Comparison of ENCODE assay signal across 29 mouse cellular contexts in the genomic region with DNA sequence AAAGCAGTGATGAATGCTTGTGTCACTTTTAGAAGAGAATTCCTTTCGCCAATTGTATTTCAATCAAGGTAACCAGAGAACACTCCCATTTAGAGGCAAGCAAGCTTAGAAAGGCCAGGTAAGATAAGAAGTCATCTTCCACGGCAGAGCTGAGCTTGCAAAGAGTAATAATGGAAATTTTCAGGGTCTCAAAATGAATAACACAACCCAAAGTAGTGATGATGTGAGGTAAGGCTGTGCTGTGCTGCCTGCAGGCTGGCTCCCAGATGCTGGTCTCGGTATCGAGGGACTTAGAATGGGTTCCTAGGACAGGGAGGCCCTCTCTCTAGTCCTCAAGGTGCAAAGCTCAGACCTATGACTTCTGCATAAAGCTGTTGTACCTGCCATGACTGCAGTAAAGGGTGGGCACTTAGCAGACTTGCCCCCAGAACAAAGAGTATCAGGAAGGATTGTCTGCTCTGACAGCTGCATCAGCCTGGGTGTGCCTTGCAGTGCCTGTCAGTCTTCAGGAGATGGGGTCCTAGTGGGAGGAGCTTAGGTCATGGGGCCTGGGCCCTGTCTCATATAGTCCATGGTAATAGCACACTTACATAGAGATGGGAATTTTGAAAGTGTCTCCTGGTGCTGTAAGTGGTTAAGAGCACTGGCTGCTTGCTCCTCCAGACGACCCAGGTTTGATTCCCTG. TPM values are rescaled to one million over a fixed set of nuclear protein-coding genes. Genes with fewer than 3 reads are reported as not detected.
DNase-seq lines count a peak whose midpoint lies in the region; ATAC-seq and TF ChIP-seq lines count a peak whose summit lies in the region.
"Had no signal": no experiment of that assay in that cellular context is flagged by ENCODE, and none has a peak within 500 bp of the region (broad histone marks: within the 10 kb centered on the region; RNA-seq: fewer than 3 reads in every experiment).

No protein-coding gene starts in this region.

- no peak for TF ChIP-seq CTCF in ES-Bruce4 (IDR thresholded peaks at IDR 0.05; ENCODE audit: low read depth, low read length)

- 0 out of 2 replicates have a peak, but pooled peaks cover 2% of the 10 kb centered on the region for H3K4me1 ChIP-seq in midbrain, embryonic 11.5 days (ENCODE audit: control insufficient read depth, insufficient read depth, low read length)
- no peaks in the 10 kb centered on the region for H3K4me1 ChIP-seq in midbrain, embryonic 14.5 days (ENCODE audit: control insufficient read depth, insufficient read depth, low read length)
- H3K4me1 ChIP-seq in ES-Bruce4 (ENCODE audit: control insufficient read depth, insufficient read depth, low read length) = peaks cover 17% of the 10 kb centered on the region
- H3K4me1 ChIP-seq in ES-E14 (ENCODE audit: control insufficient read depth in 2 of 2, insufficient read depth in 2 of 2, low read length in 2 of 2, poor library complexity in 1 of 2) = peaks cover 14 to 25% of the 10 kb centered on the region in 2 experiments
- H3K4me1 ChIP-seq in limb, embryonic 10.5 days = peaks cover 11% of the 10 kb centered on the region
- H3K4me1 ChIP-seq: embryonic facial prominence, embryonic 12.5 days; forebrain, embryonic 13.5 days; forebrain, embryonic 15.5 days had no signal

- peak; percentile 54 for DNase-seq in midbrain, embryonic 11.5 days (ENCODE audit: low spot score, missing footprints)
- DNase-seq in midbrain, embryonic 14.5 days = no peak
- no peak for DNase-seq in ES-E14 (ENCODE audit: low read depth, low spot score)
- no peak for DNase-seq in limb, embryonic 10.5 days (ENCODE audit: low spot score)
- no peak for DNase-seq in Muller cell, postnatal 12 days (ENCODE audit: inconsistent ontology term)
- no peak for DNase-seq in right cerebral cortex, adult 18-20 months
- DNase-seq: adrenal gland, adult 2 months; adrenal gland, postnatal 10 days; adrenal gland, postnatal 25 days; cerebellum, adult 11 months; cerebellum, adult 18-20 months; cerebellum, adult 8-10 months; cerebellum, adult 9-11 months; cerebellum, postnatal 25 days; forebrain, postnatal 0 days had no signal

- no peaks in the 10 kb centered on the region for H3K27me3 ChIP-seq in midbrain, embryonic 11.5 days (ENCODE audit: control insufficient read depth, insufficient read depth, low read length)
- no peaks in the 10 kb centered on the region for H3K27me3 ChIP-seq in midbrain, embryonic 14.5 days (ENCODE audit: control insufficient read depth, insufficient read depth, low read length)
- H3K27me3 ChIP-seq in ES-Bruce4 (ENCODE audit: control insufficient read depth, insufficient read depth, low read length, poor library complexity, severe bottlenecking) = no peaks in the 10 kb centered on the region
- H3K27me3 ChIP-seq in limb, embryonic 10.5 days (ENCODE audit: low read depth, poor library complexity, severe bottlenecking) = peaks cover 6% of the 10 kb centered on the region
- H3K27me3 ChIP-seq: embryonic facial prominence, embryonic 12.5 days had no signal

- no peak overlapping the region for H3K4me2 ChIP-seq in midbrain, embryonic 11.5 days
- H3K4me2 ChIP-seq in midbrain, embryonic 14.5 days (ENCODE audit: low read length) = no peak overlapping the region
- H3K4me2 ChIP-seq: embryonic facial prominence, embryonic 12.5 days; forebrain, embryonic 13.5 days; forebrain, embryonic 15.5 days had no signal

- TF ChIP-seq POLR2A in ES-Bruce4 (IDR thresholded peaks at IDR 0.05; ENCODE audit: insufficient read depth, low read length) = no peak

- H3K9ac ChIP-seq in midbrain, embryonic 11.5 days (ENCODE audit: low read length) = no peak overlapping the region
- no peak overlapping the region for H3K9ac ChIP-seq in midbrain, embryonic 14.5 days (replicated peaks; ENCODE audit: low read length)
- H3K9ac ChIP-seq in ES-Bruce4 (ENCODE audit: low read depth, poor library complexity, severe bottlenecking) (0 out of 2 replicates have a peak overlapping the region, but pooled peaks have one; percentile 4), ES-E14 (ENCODE audit: insufficient read depth, low read depth, low read length, poor library complexity, severe bottlenecking) (peak overlapping the region; percentile 40; the same call in 1 of the 2 replicates)
- H3K9ac ChIP-seq: embryonic facial prominence, embryonic 12.5 days; forebrain, embryonic 13.5 days; forebrain, embryonic 15.5 days; forebrain, postnatal 0 days had no signal

- no peak overlapping the region for H3K4me3 ChIP-seq in midbrain, embryonic 11.5 days (ENCODE audit: low read depth, low read length)
- no peak overlapping the region for H3K4me3 ChIP-seq in midbrain, embryonic 14.5 days (replicated peaks; ENCODE audit: low read depth, low read length)
- H3K4me3 ChIP-seq in ES-Bruce4 (ENCODE audit: low read depth, low read length) = no peak overlapping the region
- H3K4me3 ChIP-seq in ES-E14 (ENCODE audit: insufficient read depth in 1 of 2, low read depth in 1 of 2, low read length in 2 of 2, poor library complexity in 1 of 2, severe bottlenecking in 1 of 2) = no peak overlapping the region
- no peak overlapping the region for H3K4me3 ChIP-seq in limb, embryonic 10.5 days
- H3K4me3 ChIP-seq: embryonic facial prominence, embryonic 10.5 days; embryonic facial prominence, embryonic 12.5 days; forebrain, embryonic 13.5 days; forebrain, embryonic 15.5 days had no signal

- peak; percentile 66; the same call in 1 of the 2 replicates for TF ChIP-seq EP300 in ES-Bruce4 (IDR thresholded peaks at IDR 0.05; ENCODE audit: insufficient read depth, low read depth, low read length)

- ATAC-seq in midbrain, embryonic 11.5 days (ENCODE audit: low FRiP score) = no peak
- no peak for ATAC-seq in midbrain, embryonic 14.5 days (ENCODE audit: low FRiP score, low TSS enrichment)
- no peak for ATAC-seq in monocyte, adult 5-6 weeks (replicated peaks; ENCODE audit: insufficient number of reproducible peaks, low FRiP score, low TSS enrichment, poor library complexity, severe bottlenecking)
- ATAC-seq: forebrain, embryonic 13.5 days; forebrain, embryonic 15.5 days; forebrain, postnatal 0 days; Patski had no signal

- in situ Hi-C loops in ES-E14 (cut with MboI; ENCODE audit: low sequenced_read_pairs in 2 of 2, unreplicated experiment in 2 of 2) = no loop called here

- no peaks in the 10 kb centered on the region for H3K9me3 ChIP-seq in midbrain, embryonic 11.5 days (ENCODE audit: control insufficient read depth, low read length)
- no peaks in the 10 kb centered on the region for H3K9me3 ChIP-seq in midbrain, embryonic 14.5 days (ENCODE audit: control insufficient read depth, low read length)
- no peaks in the 10 kb centered on the region for H3K9me3 ChIP-seq in ES-Bruce4 (replicated peaks; ENCODE audit: control insufficient read depth, insufficient read depth, low read length, poor library complexity, severe bottlenecking)
- no peaks in the 10 kb centered on the region for H3K9me3 ChIP-seq in ES-E14 (ENCODE audit: control insufficient read depth, insufficient read depth, low read depth, low read length)
- no peaks in the 10 kb centered on the region for H3K9me3 ChIP-seq in limb, embryonic 10.5 days (replicated peaks)
- H3K9me3 ChIP-seq: embryonic facial prominence, embryonic 12.5 days; forebrain, embryonic 13.5 days; forebrain, embryonic 15.5 days had no signal

- H3K27ac ChIP-seq in midbrain, embryonic 11.5 days (ENCODE audit: low read depth, low read length) = no peak overlapping the region
- no peak overlapping the region for H3K27ac ChIP-seq in midbrain, embryonic 14.5 days (replicated peaks; ENCODE audit: low read depth, low read length)
- peak overlapping the region; percentile 93 for H3K27ac ChIP-seq in ES-Bruce4 (ENCODE audit: insufficient read depth, low read length)
- H3K27ac ChIP-seq in ES-E14 (ENCODE audit: insufficient read depth, low read depth, low read length, poor library complexity, severe bottlenecking) = peak overlapping the region; percentile 93; the same call in 1 of the 2 replicates
- peak overlapping the region; percentile 19; the same call in 1 of the 2 replicates for H3K27ac ChIP-seq in limb, embryonic 10.5 days
- H3K27ac ChIP-seq: embryonic facial prominence, embryonic 10.5 days; embryonic facial prominence, embryonic 12.5 days; forebrain, embryonic 13.5 days; forebrain, embryonic 15.5 days had no signal

- 84% methylated on average over 5 of the region's 5 CpGs for WGBS in midbrain, embryonic 11.5 days
- 82% methylated on average over 5 of the region's 5 CpGs for WGBS in midbrain, embryonic 14.5 days
- 84% methylated on average over 5 of the region's 5 CpGs for WGBS in limb, embryonic 10.5 days

- no peaks in the 10 kb centered on the region for H3K36me3 ChIP-seq in midbrain, embryonic 11.5 days (ENCODE audit: control insufficient read depth, insufficient read depth, low read length)
- H3K36me3 ChIP-seq in midbrain, embryonic 14.5 days (ENCODE audit: control insufficient read depth, insufficient read depth, low read length) = no peaks in the 10 kb centered on the region
- H3K36me3 ChIP-seq in ES-Bruce4 (ENCODE audit: control insufficient read depth, insufficient read depth, low read length, poor library complexity, severe bottlenecking) = no peaks in the 10 kb centered on the region
- no peaks in the 10 kb centered on the region for H3K36me3 ChIP-seq in ES-E14 (ENCODE audit: control insufficient read depth, insufficient read depth, low read length, poor library complexity, severe bottlenecking)
- H3K36me3 ChIP-seq in limb, embryonic 10.5 days = no peaks in the 10 kb centered on the region
- H3K36me3 ChIP-seq: embryonic facial prominence, embryonic 10.5 days; embryonic facial prominence, embryonic 12.5 days; forebrain, embryonic 15.5 days had no signal

TF ChIP-seq in ES-E14, 5 proteins besides CTCF, POLR2A, EP300 and RAD21 (continues in another document):
- TF ChIP-seq ZC3H11A (IDR thresholded peaks at IDR 0.05; ENCODE audit: borderline replicate concordance, low read depth, low read length) (no peak), ZNF384 (IDR thresholded peaks at IDR 0.05; ENCODE audit: low read depth, low read length) (no peak), CHD2 (IDR thresholded peaks at IDR 0.05; ENCODE audit: low read depth, low read length) (no peak)

RNA-seq across cellular contexts. Expression of a gene that starts 15.5 kb away (rescaled TPM):
- polyA plus RNA-seq in midbrain, embryonic 11.5 days (2014; fragmentation: Nextera tagmentation; extraction: Ambion mirVana) = not detected in 2 replicates
- polyA plus RNA-seq in midbrain, embryonic 14.5 days (2014; fragmentation: Nextera tagmentation; extraction: Ambion mirVana) = not detected in 2 replicates
- not detected in 2 replicates for polyA plus RNA-seq in ES-Bruce4 (2011; ENCODE audit: insufficient read depth, insufficient read length, low read depth, missing spikeins)
- not detected in 2 replicates for total RNA-seq in ES-E14 (2012; rRNA removed)
- not detected in 2 replicates for polyA plus RNA-seq in limb, embryonic 10.5 days (2016; fragmentation: Nextera tagmentation; extraction: Ambion mirVana)
- not detected in 3 replicates for total RNA-seq in monocyte, adult 5-6 weeks (2017)
- total RNA-seq: adrenal gland, adult 2 months; adrenal gland, postnatal 10 days; adrenal gland, postnatal 25 days; adrenal gland, postnatal 4 days; forebrain, postnatal 0 days; MEL had no signal
- polyA plus RNA-seq: adrenal gland, adult 2 months; brain, embryonic 14.5 days; C2C12; cortical plate, adult 2 months; embryonic facial prominence, embryonic 10.5 days; embryonic facial prominence, embryonic 12.5 days; embryonic facial prominence, embryonic 14.5 days; forebrain, embryonic 11.5 days; forebrain, embryonic 13.5 days; forebrain, embryonic 15.5 days; forebrain, postnatal 0 days; Patski had no signal

RNA-seq across cellular contexts. Expression of a gene that starts 46.5 kb away (rescaled TPM):
- polyA plus RNA-seq in midbrain, embryonic 11.5 days (2014; fragmentation: Nextera tagmentation; extraction: Ambion mirVana) = 6.6 and 8.0 TPM in 2 replicates
- polyA plus RNA-seq in midbrain, embryonic 14.5 days (2014; fragmentation: Nextera tagmentation; extraction: Ambion mirVana) = 5.2 and 10.1 TPM in 2 replicates
- polyA plus RNA-seq in ES-Bruce4 (2011; ENCODE audit: insufficient read depth, insufficient read length, low read depth, missing spikeins) = 3.1 and 5.4 TPM in 2 replicates
- 3.1 and 3.2 TPM in 2 replicates for total RNA-seq in ES-E14 (2012; rRNA removed)
- polyA plus RNA-seq in limb, embryonic 10.5 days (2016; fragmentation: Nextera tagmentation; extraction: Ambion mirVana) = 67.4 and 93.9 TPM in 2 replicates
- total RNA-seq in monocyte, adult 5-6 weeks (2017) = 0.19 to 0.87 TPM (median 0.43 TPM) in 3 replicates
- total RNA-seq: MEL had no signal
- polyA plus RNA-seq: C2C12, Patski had no signal

Comparison
In these comparisons a context has a peak if more than half of its experiments do, and no peak if none do; other contexts are left out.
1. H3K27ac ChIP-seq: peak in ES-Bruce4 (single experiment), ES-E14 (single experiment) and limb, embryonic 10.5 days (single experiment); none in midbrain, embryonic 11.5 days (single experiment) and midbrain, embryonic 14.5 days (single experiment).
2. H3K9ac ChIP-seq: peak in ES-Bruce4 (single experiment) and ES-E14 (single experiment); none in midbrain, embryonic 11.5 days (single experiment) and midbrain, embryonic 14.5 days (single experiment).